Mouse (Mus musculus): ENCODE measurements around the gene Scel.
"Not testable (repeated sequence)": the region's sequence is repeated elsewhere in the genome, so short reads cannot be mapped to it uniquely, and the experiment has no call there.

Scel gene

DNA sequence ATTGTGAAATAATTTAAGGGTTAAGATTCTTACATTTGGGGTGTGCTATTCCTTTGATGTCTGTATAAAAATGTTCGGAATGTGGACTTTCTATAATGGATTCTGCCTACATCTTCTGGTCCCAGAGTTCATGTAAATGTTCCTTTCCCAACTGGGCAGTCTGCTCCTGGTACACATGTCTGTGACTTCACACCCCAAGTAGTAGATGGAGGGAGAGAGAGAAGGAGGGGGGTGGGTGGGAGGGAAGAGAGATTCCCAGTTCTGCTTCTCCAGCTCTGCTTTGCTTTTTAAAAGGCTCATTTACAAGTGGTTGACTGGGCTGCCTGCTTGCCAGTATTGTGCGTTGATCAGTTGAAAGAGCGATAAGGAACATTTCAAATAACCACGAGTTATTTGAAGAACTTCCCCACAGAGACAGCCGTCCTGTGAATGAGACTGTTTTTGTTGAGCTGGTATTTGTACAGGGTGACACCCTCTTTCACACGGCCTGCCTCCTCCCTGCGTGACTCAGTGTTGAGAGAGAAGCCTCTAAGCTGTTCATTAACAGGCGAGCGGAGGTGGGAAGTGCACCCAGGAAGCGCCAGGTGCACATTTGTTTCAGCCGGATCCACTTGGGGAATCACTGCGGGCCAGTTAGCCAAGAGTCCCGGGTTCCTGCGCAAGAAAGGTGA, at the start of gene Scel:
Scel (plus strand) TSS at position 541 of the 671 bp plus-strand sequence.
- peak in 1 of 2 experiments; percentile 20 for DNase-seq (ENCODE audit: low spot score in 2 of 2)

DNA sequence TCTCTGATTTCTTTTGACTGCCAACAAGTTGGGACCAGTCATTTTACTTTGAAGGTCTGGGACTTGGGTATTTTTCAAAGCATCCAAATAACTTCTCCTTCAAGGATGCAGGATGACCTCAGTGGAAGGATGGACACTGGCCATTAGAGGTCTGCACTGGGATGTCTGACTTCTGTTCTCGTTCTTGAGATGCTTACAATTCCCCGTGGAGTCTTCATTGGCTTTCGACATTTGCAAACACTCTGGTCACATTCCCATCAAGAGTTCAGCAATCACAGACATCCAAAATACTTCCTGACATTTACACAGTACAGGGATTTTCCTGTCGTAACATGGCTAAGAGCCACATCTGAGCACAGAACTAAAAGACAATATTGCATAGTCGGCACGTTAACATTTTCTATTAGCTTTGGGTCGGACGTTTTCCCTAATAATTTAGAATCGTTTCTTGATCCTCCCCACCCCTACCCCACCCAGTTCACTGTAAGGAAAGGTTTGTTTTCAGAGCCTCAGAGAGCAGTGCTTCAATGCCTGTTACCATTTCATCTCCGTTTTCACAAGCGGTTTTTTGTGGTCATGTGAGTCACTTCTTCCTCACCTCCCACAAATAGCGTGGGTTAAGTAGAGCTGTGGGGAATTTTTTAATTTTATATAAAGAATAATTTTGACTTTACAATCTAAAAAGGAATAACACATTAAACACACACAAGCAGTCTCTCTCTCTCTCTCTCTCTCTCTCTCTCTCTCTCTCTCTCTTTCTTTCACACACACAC, 44.3 kb upstream of the Scel start:
- no peak for DNase-seq (ENCODE audit: low spot score in 2 of 2)

DNA sequence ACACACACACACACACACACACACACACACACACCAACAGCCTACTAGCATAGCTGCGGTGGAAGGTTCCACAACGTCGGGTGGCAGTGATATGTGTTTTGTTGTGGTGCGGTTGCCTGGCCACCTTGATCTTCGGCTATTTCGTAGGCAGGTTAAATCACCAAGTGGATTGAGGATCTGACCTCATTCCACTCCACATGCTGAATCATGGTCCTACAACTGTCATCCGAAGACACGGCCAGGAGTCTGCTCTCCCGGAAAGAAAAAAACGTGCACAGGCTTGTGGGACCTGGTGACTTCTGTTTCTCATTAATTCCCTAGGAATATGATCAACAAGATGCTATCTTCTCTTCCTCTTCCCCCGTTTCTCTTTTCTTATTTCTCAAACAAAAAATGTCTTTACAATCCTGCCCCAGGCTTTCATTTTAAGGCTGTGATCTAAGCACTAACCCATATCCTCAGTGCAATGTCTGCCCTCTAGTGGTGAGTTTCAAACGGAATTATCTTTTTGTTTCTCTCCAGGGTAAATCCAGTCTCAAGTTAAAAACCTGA, 43.6 kb upstream of the Scel start:
- peak; percentile 31 for DNase-seq (ENCODE audit: low spot score in 2 of 2)

DNA sequence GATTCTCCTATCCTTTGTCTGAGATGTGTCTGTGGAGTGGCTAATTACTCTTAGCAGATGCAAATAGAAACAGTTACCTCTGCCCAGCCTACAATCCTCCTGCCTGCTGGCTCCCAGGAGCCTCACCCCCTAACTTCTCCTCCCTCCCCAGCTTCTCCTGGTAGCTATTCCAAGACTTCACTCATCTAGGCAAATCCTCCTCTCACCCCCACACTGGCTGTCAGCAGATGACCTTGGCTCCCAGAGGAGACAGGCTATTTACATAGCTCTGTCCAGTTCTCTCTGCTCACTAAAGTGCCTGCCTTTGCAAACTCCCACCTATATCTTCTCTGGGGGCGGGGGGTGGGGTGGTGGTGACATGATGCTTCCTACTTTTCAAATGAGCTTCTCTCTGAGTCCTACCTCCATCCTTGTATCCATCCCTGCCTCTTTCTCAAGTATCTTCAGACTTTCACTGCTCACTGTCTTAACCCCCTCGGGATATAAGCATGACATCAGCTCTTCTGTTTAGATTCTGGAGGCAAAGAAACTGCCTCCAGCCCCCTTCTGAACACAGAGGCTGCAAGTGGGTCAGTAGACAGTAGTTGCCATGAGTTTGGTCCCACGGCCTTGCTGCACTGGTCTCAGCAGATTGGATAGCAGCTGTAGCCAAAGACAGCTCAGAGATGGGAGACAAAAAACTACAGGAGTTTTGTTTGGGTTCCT, 41.9 kb upstream of the Scel start:
- no peak for DNase-seq (ENCODE audit: low spot score in 2 of 2)

DNA sequence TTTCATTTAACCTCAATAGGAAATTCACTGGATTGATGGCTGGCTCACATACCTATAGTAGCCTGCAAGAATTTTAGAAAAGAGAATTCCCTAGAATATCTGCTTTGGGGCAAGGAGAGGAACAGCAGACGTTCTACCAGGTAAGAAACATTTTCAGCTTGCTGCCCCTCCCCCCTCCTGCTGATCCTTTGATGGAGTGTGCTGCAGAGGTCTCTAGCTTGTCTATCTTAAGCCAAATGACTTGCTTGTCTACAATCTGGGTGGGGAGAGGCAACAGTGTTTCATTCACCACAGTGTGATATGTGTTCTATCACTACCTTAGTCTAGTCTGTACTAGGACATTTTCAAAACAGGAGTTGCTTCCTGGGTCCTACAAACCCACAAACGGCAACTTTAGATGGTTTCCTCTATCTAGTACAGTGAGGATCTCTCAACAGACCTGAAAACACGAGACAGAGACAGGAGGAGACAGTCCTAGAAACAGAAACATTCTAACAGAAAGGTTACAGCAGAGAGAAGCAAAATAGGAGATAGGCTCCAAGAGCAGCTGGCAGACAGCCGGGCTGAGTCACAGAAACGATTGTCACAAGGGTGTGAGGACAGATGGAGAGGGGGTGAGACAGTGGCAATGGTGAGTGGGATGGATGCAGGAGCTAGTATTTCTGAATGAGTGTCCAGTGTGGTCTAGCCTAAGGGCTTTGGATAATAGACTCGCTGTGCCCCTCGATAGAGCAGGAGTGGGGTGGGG, 41.2 kb upstream of the Scel start:
- no peak for DNase-seq (ENCODE audit: low spot score in 2 of 2)

DNA sequence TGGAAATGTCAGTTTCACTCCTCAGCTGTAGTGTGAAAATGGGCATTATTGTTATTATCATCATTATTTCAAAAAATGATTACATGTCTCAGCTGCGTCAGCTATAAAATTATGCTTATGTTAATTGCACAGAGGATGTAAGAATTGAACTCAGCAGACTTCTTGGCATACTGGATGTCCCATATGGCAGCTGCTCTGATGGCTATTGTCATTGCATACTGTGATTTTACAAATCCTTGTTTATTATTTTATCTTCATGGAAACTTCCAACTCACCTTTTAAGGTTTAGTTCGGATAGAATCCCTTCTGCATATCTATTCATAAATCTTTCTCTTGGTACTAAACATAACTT, 40.6 kb upstream of the Scel start:
- DNase-seq (ENCODE audit: low spot score in 2 of 2), result no peak

DNA sequence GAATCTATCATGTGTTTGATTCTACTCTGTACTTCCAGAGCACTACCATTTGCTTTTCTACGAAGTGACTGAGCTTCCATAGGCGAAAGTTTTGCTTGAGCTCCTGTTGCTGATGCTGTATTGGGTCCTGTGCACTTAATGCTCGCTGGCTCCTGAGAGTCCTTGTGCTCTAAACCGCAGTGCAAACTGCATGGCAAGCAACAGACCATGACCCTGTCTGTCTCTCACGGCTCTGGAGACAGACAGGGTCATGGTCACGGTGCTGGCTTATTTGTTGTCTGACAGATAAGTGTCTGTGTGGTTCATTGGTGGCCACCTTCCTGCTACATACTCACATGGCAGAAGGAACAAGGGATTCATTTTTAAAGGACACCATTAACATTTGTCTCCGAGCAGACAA, 37.8 kb upstream of the Scel start:
- DNase-seq (ENCODE audit: low spot score in 2 of 2), result no peak

DNA sequence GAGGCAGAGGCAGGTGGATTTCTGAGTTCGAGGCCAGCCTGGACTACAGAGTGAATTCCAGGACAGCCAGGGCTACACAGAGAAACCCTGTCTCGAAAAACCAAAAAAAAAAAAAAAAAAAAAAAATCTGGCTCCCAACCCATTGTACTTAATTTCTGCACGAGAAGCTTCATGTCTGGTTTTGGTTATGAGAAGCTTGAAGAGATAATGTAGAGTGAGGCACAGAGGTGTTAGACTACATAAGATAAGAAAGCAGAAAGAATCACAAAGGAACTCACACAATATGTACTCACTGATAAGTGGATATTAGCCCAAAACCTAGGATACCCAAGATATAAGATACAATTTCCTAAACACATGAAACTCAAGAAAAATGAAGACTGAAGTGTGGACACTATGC, 36.9 kb upstream of the Scel start:
- not testable (repeated sequence) for DNase-seq (ENCODE audit: low spot score in 2 of 2)

DNA sequence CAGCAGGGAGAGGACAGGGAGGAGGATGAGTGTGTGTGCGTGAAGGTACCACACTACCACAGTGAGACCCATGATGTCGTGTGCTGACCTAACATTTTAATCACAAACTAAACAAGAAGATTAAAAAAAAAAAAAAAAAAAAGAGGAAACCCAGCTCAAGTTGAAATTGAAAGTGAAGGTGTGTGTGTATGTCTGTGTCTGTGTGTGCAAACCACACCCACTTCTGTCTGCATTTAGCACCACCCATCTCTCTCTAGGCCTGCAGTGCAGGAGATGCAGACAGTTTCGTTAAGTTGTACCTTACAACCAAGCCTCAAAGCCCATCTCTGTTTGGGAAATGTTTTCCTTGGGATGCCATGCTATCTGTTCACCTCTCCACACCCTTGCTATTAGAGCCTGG, 35.9 kb upstream of the Scel start:
- DNase-seq (ENCODE audit: low spot score in 2 of 2), result no peak

DNA sequence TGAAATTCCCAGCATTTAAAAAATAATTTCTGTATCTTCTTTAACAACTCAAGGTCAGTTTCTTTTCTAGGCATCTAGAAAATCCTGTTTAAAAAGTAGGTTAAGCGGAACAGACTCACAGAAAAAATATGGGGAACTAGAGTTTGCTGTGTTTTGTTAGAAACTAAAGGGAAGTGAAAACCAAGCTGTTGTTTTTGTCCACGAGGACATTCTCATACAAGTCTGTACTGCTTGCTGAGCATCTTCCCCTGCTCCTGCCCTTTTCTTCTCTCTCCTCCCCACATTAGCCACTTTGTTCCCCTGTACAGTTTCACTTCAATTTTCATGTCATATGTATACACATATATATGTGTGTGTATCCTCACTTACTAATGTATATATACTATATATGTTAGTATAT, 35.2 kb upstream of the Scel start:
- DNase-seq (ENCODE audit: low spot score in 2 of 2), result no peak

DNA sequence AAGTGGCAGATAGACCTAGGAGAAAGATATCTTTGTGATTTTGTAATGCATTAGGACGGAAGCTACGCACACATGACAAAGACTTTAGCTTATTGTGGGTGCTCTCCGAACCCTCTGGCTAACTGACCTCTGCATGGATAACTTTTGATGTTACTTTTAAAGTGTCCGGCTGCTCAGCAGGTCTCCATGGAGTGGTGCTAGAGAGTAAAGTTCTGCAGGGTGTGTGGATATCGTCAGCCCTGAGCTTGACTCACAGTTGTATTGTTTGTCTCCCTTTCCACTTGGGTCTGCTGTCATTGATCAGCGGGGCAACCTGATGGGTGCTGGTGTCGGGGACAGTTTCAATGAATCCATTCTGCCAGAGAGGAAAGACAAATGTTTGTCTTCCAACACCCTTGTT, 33.7 kb upstream of the Scel start:
- no peak for DNase-seq (ENCODE audit: low spot score in 2 of 2)

DNA sequence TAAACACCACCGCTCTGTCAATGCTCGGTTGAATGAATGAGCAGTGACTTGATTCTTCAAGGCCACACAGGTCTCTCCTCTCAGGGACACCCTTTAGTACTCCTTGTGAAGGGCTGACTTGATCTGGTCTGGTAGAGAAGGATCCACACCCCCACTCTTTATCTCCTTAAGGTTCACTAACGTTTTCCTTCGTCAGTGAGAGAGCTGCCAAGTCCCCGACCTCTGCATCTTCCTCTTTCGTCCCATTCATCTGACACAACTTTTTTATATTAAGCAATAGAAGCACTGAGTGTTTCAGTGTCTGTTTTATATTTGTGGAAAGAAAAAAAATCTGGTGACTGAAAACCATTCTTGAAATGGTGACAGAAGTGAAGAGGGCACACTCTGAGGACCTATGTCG, 31.6 kb upstream of the Scel start:
- no peak for DNase-seq (ENCODE audit: low spot score in 2 of 2)

DNA sequence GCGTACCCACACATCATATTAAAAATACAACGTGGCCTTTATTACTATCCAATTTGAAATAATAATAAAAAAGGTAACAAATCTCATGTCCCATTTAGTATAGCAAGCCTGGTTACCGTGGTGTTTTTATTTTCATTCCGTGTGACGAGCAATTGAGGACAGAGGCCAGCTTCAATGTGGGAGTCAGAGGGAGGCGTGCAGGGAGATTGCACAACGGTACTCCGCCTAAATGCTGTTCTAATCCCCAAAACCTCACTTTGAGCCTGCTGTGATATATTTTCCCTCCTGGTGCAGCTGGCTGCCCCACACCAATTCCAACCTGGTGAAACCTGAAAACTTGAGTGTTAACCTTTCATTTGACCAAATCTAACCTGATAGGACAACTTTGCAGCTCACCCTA, 27.5 kb upstream of the Scel start:
- no peak for DNase-seq (ENCODE audit: low spot score in 2 of 2)

DNA sequence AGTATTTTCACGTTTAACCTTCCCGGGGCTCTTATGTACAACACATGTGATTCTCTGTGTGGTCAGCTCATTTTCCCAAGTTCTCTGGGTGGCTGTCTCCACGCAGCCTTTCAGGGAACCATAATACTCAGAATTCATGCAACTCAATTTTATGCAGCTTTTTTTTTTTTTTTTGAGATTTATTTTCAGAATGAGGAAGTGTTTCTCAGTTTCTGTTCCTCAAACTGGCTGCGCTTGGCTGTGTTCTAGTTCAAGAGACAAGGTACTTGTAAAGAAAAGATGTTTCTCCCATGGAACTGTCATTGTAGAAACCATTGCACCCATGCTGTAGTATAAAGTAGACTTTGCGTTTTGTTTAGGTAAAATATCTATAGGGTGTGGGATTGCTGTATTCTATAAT, 26.2 kb upstream of the Scel start:
- DNase-seq (ENCODE audit: low spot score in 2 of 2), result no peak

DNA sequence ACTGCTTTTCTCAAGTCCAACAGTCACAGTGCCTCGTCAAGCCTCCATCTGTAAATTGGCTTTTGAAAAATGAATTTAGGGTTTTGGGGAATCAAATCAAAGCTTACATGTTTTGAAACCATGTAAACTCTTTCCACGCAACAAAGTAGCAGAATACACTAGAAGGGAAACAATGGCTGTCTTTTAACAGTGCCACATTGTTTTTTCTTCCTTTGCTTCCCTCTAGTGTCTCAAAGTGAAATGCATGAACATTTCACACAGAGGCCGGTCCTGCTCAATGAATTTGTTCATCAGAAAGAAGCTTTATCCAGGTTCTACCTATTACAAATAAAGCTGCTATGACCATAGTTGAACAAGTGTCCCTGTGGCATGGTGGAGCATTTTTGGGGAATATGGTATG, 24.5 kb upstream of the Scel start:
- no peak for DNase-seq (ENCODE audit: low spot score in 2 of 2)

DNA sequence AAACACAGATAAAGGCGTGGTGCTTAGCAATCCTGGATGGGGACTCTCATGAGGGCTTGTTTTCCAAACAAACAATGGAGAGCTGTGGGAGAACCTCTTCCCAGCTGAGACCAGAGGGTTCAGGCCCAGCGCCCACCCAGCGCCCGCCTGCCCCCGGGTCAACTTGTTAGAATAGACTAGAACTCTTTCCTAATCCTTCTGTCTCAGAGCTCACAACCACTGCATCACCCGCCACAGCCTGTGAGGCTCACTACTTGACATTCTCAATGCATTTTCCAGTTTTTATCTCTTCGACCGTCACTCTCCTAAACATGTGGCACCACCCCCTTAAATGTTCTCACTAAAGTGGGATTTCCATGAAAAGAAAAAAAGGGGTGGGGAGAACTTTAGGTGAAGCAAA, 14.9 kb upstream of the Scel start:
- DNase-seq (ENCODE audit: low spot score in 2 of 2), result no peak

DNA sequence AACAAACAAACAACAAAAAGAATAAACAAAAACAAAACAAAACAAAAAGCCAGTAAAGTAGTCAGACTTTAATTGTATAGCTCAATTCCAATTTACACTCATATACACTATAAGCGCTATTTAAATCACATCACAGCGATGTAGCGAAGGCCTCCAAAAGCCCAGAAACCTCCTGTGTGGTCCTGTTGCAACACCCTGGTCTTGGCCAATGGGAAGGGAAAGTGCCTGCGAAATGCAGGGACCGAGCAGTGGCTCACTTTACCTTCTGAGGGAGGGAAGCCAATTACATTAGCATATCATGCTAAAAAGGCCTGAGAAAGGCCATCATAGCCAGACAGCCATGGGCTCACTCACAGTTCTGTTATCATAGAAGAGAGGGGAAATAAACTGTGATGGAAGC, 14.5 kb upstream of the Scel start:
- DNase-seq (ENCODE audit: low spot score in 2 of 2), result no peak

DNA sequence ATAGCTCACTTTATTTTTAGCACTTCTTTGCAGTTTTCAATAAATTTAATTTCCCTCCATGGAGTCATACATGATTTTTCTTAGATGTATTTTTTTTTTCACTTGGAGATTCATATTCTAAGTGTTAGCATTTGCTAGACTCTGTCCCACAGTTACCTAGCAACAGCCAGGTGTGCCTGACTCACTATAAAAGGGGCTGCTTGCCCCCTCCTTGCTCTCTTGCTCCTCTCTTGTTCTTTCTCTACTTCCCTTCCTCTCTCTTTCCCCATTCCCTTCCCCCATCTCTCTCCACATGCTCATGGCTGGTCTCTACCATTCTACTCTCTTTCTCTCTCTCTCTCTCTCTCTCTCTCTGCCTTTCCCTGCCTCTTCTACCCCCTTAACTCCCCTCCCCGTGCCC, 14.1 kb upstream of the Scel start:
- no peak for DNase-seq (ENCODE audit: low spot score in 2 of 2)

DNA sequence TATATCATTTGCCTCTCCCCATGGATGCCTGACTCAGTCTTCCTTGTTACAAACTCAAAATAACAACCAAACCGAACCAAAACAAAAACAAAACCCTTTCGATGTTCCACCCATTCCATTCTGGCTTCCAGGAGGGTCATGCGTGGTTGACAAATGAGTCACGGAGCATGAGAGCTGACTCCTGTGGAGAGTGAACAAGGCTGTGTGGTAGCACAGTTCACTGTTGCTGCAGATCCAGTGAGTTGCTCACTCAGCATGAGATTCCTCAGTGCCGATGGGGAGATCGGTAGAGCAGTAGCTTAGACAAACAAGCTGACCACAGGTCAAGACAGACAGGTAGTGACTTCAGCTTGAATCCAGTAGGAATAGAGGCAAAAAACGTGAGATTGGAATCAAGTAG, 12.8 kb upstream of the Scel start:
- DNase-seq (ENCODE audit: low spot score in 2 of 2), result peak; percentile 17 to 32

DNA sequence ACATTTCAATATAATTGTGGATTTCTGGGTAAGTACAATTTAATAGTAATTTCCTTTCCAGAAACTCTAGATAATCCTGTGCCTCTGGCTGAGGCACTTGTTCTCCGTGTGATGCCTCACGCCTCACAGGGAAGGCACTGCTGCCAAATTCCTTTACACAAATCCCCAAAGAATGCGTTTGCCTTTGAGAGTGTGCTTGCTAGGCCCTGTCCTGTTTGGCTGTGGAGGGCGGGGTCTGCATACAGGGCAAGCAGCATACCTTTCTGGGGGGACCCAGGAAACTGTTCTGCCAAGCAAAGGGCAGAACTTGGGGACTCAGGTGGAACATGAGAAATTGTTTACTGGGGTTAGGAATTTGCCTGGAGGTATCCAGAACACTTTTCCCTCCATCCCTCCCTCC, 12.2 kb upstream of the Scel start:
- peak in 1 of 2 experiments; percentile 18 for DNase-seq (ENCODE audit: low spot score in 2 of 2)

DNA sequence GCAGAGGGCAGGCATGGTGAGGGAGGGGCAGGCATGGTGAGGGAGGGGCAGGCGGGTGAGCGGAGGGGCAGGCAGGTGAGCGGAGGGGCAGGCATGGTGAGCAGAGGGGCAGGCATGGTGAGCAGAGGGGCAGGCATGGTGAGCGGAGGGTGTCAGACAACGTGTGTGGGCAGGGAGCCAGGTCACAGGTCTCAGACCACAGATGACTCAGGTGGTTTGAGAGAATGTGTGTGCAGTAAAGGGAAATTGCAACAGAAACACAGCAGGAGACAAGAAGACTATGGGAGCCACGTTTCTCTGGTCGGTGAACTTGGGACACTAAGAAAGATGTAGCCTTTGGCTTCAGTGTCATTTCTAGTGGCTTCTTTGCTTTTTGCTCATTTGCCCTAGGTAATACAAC, 8.6 kb upstream of the Scel start:
- no peak for DNase-seq (ENCODE audit: low spot score in 2 of 2)

DNA sequence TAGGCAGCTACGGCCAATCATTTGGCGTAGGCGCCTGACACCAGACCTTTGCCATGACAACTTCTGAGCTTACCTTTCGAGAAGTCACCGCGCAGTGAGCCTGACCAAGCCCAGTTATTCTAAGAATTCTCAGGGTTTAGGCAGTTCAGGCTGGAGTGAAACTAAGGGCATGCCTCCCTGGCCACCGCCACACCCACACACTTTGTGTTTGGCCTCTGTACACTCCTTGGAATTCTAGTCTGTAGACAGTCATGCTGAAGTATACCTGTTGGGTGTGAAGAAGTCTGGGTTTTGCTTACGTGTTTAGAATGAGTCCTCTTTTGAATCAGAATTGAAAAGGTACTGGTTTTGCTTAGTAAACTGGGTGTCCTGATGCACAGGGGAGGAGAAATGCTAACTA, 3.6 kb upstream of the Scel start:
- no peak for DNase-seq (ENCODE audit: low spot score in 2 of 2)

All from urinary bladder, adult 18-20 months (tissue).